Mouse (Mus musculus): ENCODE data around the gene Tspear. TPM values are rescaled to one million over a fixed set of nuclear protein-coding genes. Genes with fewer than 3 reads are reported as not detected.
A peak's percentile ranks its signal among the peaks of the same experiment; 100 is the strongest.

The Tspear gene
- polyA plus RNA-seq, 1 experiment from 2014 or later = 0.43 TPM

DNA sequence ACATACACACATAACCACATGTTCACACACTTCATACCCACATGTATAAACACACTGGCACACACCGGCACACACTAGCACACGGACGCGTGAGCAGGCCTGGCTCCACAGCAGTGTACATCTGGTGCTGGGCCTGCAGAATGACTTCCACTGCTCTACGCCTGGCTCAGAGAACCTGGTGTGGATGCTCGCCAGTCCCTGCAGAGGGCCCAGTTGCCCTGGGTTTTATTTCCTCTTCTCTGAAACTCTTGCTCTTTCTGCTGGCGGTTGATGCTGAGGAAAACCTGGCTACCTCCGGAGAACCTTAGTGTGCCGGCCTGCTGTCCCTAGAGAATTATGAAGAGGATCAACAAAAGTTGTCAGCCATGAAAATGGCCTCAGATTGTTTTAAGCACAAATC is 34.3 kb upstream of the Tspear start:
- Histone ChIP-seq H3K4me2 (ENCODE audit: low read length) (no peak overlapping the region), H3K4me3 (replicated peaks; ENCODE audit: low read depth, low read length) (no peak overlapping the region), H3K4me1 (replicated peaks; ENCODE audit: insufficient read depth, low read length) (no peaks in the 10 kb centered on the region), H3K27me3 (ENCODE audit: insufficient read depth, low read length) (no peaks in the 10 kb centered on the region), H3K9ac (ENCODE audit: low read depth, low read length) (no peak overlapping the region), H3K27ac (no peak overlapping the region), H3K9me3 (replicated peaks; ENCODE audit: low read length) (no peaks in the 10 kb centered on the region), H3K36me3 (ENCODE audit: insufficient read depth, low read length) (no peaks in the 10 kb centered on the region)
- 88% methylated on average over 9 of the region's 9 CpGs for WGBS
- no peak for TF ChIP-seq CTCF (IDR thresholded peaks at IDR 0.05; ENCODE audit: low read depth)
- DNase-seq (ENCODE audit: low spot score) (no peak), ATAC-seq (replicated peaks; ENCODE audit: low FRiP score, low read depth) (no peak)

DNA sequence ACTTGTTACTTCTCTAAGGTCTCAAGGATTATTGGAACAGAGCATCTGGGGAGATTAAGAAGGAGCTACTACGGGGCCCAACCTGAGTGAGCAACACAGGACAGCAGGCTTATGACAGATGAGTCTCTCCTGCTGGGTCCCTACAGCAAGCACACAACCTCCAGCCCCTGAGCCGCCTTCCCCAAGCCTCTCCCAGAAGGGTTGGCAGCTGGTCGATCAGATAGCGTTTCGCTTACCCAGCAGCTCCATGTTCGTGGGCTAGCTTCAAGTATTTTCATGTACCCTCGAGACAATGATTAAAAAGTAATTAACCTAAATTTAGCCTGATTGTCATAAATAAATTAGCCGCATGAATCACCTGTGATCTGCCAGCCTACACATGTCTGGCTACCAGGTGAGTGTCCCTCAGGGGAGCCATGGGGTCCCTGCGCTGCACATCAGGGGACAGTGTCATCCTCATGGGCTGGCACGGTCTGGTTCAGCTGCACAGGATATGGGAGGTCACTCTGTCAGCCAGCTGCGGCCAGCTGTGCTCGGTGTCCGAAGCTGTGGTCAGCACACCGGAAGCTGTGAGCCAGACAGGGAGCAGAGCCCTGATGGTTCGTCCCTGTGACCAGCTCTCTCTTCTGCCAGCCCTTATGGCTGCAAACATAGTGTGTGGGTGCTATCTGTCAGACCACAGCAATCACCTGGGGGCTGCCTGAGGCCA is 27.9 kb upstream of the Tspear start:
- DNase-seq (ENCODE audit: low spot score) = no peak
- no peak overlapping the region; the same call in 1 of the 2 replicates for H3K4me2 ChIP-seq (ENCODE audit: low read length)

DNA sequence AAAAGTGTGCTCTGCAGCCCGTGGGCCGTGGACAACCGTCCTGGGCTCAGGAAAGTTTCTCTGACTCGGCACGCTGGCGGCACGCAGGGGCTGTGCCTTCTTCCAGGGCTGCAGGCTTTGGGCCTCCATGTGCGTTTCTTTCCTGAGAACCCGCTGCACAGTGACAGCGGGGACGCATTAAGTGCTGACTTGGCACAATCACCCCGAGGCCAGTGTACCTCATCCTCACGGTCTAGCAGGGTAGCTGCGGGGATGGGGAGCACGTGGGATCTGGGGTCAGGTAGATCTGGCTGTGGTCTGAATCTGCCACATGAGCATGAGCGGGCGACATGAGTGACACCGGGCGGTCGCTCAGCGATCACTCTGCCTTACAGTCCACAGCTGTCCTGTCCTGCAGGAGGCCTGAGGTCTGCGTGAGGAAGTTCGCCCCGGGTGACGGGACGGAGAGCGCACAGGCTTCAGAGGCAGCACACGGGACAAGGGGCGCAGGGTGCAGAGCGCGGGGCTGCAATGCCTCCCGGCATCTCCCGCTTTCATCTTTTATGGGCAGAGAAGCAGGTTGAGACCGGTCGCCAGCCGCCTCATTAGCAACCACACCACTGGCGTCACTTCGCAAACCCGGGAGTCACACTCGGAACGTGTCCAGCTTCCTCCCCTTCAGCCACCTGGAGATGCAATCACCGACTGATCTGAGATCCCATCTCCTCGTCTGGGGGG is 22.3 kb upstream of the Tspear start:
- Histone ChIP-seq H3K4me3 (replicated peaks; ENCODE audit: low read depth, low read length) (no peak overlapping the region), H3K36me3 (ENCODE audit: insufficient read depth, low read length) (no peaks in the 10 kb centered on the region), H3K9me3 (replicated peaks; ENCODE audit: low read length) (no peaks in the 10 kb centered on the region), H3K9ac (ENCODE audit: low read depth, low read length) (no peak overlapping the region; the same call in 1 of the 2 replicates), H3K4me1 (replicated peaks; ENCODE audit: insufficient read depth, low read length) (no peaks in the 10 kb centered on the region), H3K27ac (no peak overlapping the region), H3K27me3 (ENCODE audit: insufficient read depth, low read length) (no peaks in the 10 kb centered on the region), H3K4me2 (ENCODE audit: low read length) (peak overlapping the region; percentile 45)
- ATAC-seq (replicated peaks; ENCODE audit: low FRiP score, low read depth) = 0 out of 2 replicates have a peak, but pooled peaks have one; percentile 35
- no peak for DNase-seq (ENCODE audit: low spot score)
- WGBS = 24% methylated on average over 43 of the region's 43 CpGs
- TF ChIP-seq CTCF (IDR thresholded peaks at IDR 0.05; ENCODE audit: low read depth) = no peak

More for the DNA sequence above, 27.9 kb upstream of the Tspear start:
- Histone ChIP-seq H3K36me3 (ENCODE audit: insufficient read depth, low read length) (no peaks in the 10 kb centered on the region), H3K4me3 (replicated peaks; ENCODE audit: low read depth, low read length) (no peak overlapping the region), H3K27me3 (ENCODE audit: insufficient read depth, low read length) (no peaks in the 10 kb centered on the region), H3K27ac (no peak overlapping the region), H3K9ac (ENCODE audit: low read depth, low read length) (no peak overlapping the region), H3K4me1 (replicated peaks; ENCODE audit: insufficient read depth, low read length) (peaks cover 6% of the 10 kb centered on the region; the same call in 1 of the 2 replicates), H3K9me3 (replicated peaks; ENCODE audit: low read length) (no peaks in the 10 kb centered on the region)
- peak; percentile 46; the same call in 1 of the 2 replicates for ATAC-seq (replicated peaks; ENCODE audit: low FRiP score, low read depth)
- 26% methylated on average over 15 of the region's 15 CpGs for WGBS
- no peak for TF ChIP-seq CTCF (IDR thresholded peaks at IDR 0.05; ENCODE audit: low read depth)

DNA sequence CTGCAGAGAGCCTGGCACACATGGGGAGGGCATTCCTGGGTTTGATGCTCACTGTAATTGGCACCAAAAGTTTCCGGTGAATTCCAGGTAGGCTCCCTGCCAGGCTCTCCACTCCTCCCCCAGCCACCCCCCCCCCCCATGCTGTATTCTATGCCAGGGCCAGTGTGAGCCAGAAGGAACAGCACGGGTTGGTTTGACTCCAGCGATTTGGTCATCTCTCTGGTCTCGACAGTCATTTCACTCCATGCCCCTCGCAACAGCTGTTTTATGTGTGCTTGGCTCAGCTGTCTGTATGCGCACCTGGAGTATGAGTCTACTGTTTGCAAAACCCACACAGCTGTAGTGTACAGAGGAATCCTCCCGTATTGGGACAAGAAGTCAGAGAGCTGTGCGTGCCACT is 20.0 kb upstream of the Tspear start:
- Histone ChIP-seq H3K36me3 (ENCODE audit: insufficient read depth, low read length) (no peaks in the 10 kb centered on the region), H3K27ac (no peak overlapping the region), H3K27me3 (ENCODE audit: insufficient read depth, low read length) (no peaks in the 10 kb centered on the region), H3K4me1 (replicated peaks; ENCODE audit: insufficient read depth, low read length) (no peaks in the 10 kb centered on the region), H3K9ac (ENCODE audit: low read depth, low read length) (no peak overlapping the region), H3K4me3 (replicated peaks; ENCODE audit: low read depth, low read length) (no peak overlapping the region), H3K9me3 (replicated peaks; ENCODE audit: low read length) (no peaks in the 10 kb centered on the region), H3K4me2 (ENCODE audit: low read length) (no peak overlapping the region)
- DNase-seq (ENCODE audit: low spot score) (no peak), ATAC-seq (replicated peaks; ENCODE audit: low FRiP score, low read depth) (no peak)
- no peak for TF ChIP-seq CTCF (IDR thresholded peaks at IDR 0.05; ENCODE audit: low read depth)
- WGBS = 69% methylated on average over 8 of the region's 8 CpGs

DNA sequence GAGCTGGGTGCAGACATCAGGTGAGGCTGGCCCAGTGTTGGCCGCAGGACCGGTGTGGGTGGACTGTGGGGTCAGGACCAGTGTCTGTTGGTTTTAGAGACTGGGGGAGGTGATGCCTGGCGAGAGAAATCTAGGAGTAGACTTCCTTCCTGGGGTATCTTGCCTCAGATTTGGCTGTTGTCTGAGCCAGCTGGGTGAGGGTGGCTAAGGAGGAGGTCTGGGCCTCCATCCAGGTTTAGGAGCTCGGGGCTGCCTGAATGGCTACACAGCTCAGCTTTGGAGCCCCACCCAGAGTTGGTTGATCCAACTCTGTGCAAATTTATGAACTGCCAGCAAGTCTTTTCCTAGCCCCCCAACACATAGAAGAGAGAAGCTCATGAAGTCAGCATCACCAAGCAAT is 19.0 kb upstream of the Tspear start:
- 68% methylated on average over 4 of the region's 4 CpGs for WGBS
- Histone ChIP-seq H3K4me3 (replicated peaks; ENCODE audit: low read depth, low read length) (no peak overlapping the region), H3K4me2 (ENCODE audit: low read length) (no peak overlapping the region), H3K9ac (ENCODE audit: low read depth, low read length) (no peak overlapping the region), H3K27me3 (ENCODE audit: insufficient read depth, low read length) (no peaks in the 10 kb centered on the region), H3K9me3 (replicated peaks; ENCODE audit: low read length) (no peaks in the 10 kb centered on the region), H3K36me3 (ENCODE audit: insufficient read depth, low read length) (no peaks in the 10 kb centered on the region), H3K4me1 (replicated peaks; ENCODE audit: insufficient read depth, low read length) (no peaks in the 10 kb centered on the region), H3K27ac (no peak overlapping the region)
- DNase-seq (ENCODE audit: low spot score) (no peak), ATAC-seq (replicated peaks; ENCODE audit: low FRiP score, low read depth) (no peak)
- no peak for TF ChIP-seq CTCF (IDR thresholded peaks at IDR 0.05; ENCODE audit: low read depth)

DNA sequence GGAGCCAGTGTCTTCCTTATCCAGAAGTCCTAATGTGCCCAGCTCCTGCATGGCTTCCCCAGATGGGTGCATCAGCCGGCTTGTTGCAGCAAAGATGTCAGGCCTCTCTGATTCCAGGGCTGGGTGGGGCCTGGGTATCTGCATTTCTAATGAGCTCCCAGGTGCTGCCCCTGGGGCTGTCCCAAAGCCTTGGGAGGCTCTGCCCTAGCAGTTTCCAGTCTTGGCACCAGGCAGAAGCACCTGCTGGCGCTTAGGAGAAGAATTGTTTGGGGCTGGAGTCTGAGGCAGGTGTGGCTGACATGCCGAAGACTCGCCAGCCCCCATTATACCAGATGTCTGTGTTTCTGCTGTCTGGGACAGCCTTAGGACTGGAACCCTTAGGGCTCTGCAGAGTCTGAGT is 15.7 kb upstream of the Tspear start:
- Histone ChIP-seq H3K4me2 (ENCODE audit: low read length) (no peak overlapping the region), H3K9me3 (replicated peaks; ENCODE audit: low read length) (no peaks in the 10 kb centered on the region), H3K27me3 (ENCODE audit: insufficient read depth, low read length) (no peaks in the 10 kb centered on the region), H3K9ac (ENCODE audit: low read depth, low read length) (no peak overlapping the region), H3K27ac (no peak overlapping the region), H3K4me3 (replicated peaks; ENCODE audit: low read depth, low read length) (no peak overlapping the region), H3K4me1 (replicated peaks; ENCODE audit: insufficient read depth, low read length) (no peaks in the 10 kb centered on the region), H3K36me3 (ENCODE audit: insufficient read depth, low read length) (no peaks in the 10 kb centered on the region)
- no peak for DNase-seq (ENCODE audit: low spot score)
- TF ChIP-seq CTCF (IDR thresholded peaks at IDR 0.05; ENCODE audit: low read depth) = no peak
- ATAC-seq (replicated peaks; ENCODE audit: low FRiP score, low read depth) = no peak
- WGBS = 80% methylated on average over 4 of the region's 4 CpGs

All from kidney, postnatal 0 days (tissue).